Mouse (Mus musculus): ENCODE results near the gene Zfp52. TPM values are rescaled to one million over a fixed set of nuclear protein-coding genes. Genes with fewer than 3 reads are reported as not detected.

The Zfp52 gene
- 17.9 and 29.4 TPM in 2 replicates for polyA plus RNA-seq (2011; ENCODE audit: insufficient read length, low read depth, missing spikeins)

DNA sequence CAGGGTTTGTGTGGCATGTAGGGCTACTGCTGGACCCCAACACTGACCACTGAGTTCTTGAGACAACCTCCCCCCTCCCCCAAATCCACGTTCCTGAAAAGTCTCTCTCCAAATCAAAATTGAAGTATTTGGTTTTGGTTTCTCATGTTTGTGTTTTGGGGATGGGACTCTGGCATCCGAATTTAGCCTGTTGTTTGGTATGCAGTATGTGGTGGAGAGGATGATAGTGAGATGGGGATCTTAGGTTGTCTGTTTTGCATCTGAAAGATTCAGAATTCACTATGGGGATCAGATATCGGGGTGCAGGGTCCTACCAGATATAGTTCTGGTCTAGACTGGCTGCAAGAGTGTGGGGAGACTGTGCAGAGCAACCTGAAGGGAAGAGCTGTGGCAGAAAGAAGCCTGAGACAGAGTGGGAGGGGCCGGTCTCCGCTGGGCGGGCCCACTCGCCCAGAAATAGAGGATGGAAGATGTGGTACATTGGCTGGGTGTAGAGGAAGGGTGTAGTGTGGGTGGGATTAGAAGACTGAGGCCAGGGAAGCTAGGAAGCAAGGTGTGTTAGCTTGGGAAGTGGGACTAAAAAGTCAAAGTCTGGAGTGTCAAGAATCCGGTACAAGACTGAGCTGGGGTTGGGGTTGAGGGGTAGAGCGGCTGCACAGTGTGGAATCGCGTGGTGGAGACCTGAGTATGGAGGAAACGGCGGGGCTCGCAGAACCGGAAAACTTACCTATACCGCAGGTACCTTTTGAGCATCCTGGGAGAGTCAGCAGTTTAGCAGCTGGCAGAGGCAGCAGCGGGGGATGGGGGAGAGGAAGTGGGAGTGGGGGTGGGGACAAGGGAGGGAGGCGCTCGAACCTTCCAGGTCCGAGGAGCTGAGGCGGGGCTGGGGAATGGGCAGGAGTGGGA lies at the start of gene Zfp52:
Gene Zfp52, plus strand, starts transcription at position 444 of the 906 bp plus-strand sequence.
- TF ChIP-seq CTCF (IDR thresholded peaks at IDR 0.05; ENCODE audit: borderline replicate concordance, insufficient read depth, low read length) (no peak), POLR2A (IDR thresholded peaks at IDR 0.05; ENCODE audit: low read depth, low read length) (peak; percentile 80)
- peak within 1 kb of the TSS; percentile 84 for H3K4me3 ChIP-seq (ENCODE audit: insufficient read depth, low read length)
- peak within 1 kb of the TSS; percentile 87 for H3K27ac ChIP-seq (ENCODE audit: insufficient read depth, low read length)
- peaks cover 6% of the 10 kb centered on the region for H3K4me1 ChIP-seq (ENCODE audit: control insufficient read depth, insufficient read depth, low read length)

- peak within 1 kb of the TSS; percentile 6; the same call in 1 of the 2 replicates for H3K27ac ChIP-seq (ENCODE audit: insufficient read depth, low read length)
- peak within 1 kb of the TSS; percentile 82 for H3K4me3 ChIP-seq (ENCODE audit: insufficient read depth, low read length)
- TF ChIP-seq POLR2A (IDR thresholded peaks at IDR 0.05; ENCODE audit: low read depth, low read length) (peak; percentile 90), CTCF (IDR thresholded peaks at IDR 0.05; ENCODE audit: borderline replicate concordance, insufficient read depth, low read length) (no peak)
- no peaks in the 10 kb centered on the region for H3K4me1 ChIP-seq (ENCODE audit: control insufficient read depth, insufficient read depth, low read length)
These were observed 46.4 kb upstream of the Zfp52 start, which contains the start of gene Zfp53 for GRCm38 (mm10) chr17:21488760-21489499. Gene Zfp53 (plus strand): TSS chr17:21488998.

- Histone ChIP-seq H3K4me1 (ENCODE audit: control insufficient read depth, insufficient read depth, low read length) (no peaks in the 10 kb centered on the region), H3K4me3 (ENCODE audit: insufficient read depth, low read length) (peak overlapping the region; percentile 82), H3K27ac (ENCODE audit: insufficient read depth, low read length) (peak overlapping the region; percentile 6; the same call in 1 of the 2 replicates)
- TF ChIP-seq POLR2A (IDR thresholded peaks at IDR 0.05; ENCODE audit: low read depth, low read length), result 0 out of 2 replicates have a peak, but pooled peaks have one; percentile 18
- TF ChIP-seq CTCF (IDR thresholded peaks at IDR 0.05; ENCODE audit: borderline replicate concordance, insufficient read depth, low read length), result no peak
These were observed 45.8 kb upstream of the Zfp52 start for GRCm38 (mm10) chr17:21489500-21490001.

- TF ChIP-seq CTCF (IDR thresholded peaks at IDR 0.05; ENCODE audit: borderline replicate concordance, insufficient read depth, low read length) (no peak), POLR2A (IDR thresholded peaks at IDR 0.05; ENCODE audit: low read depth, low read length) (no peak)
- H3K4me3 ChIP-seq (ENCODE audit: insufficient read depth, low read length), result no peak overlapping the region
These were observed 34.0 kb upstream of the Zfp52 start for GRCm38 (mm10) chr17:21501365-21501764.

GRCm38 (mm10) chr17:21504524-21504923 lies 30.8 kb upstream of the Zfp52 start:
- TF ChIP-seq CTCF (IDR thresholded peaks at IDR 0.05; ENCODE audit: borderline replicate concordance, insufficient read depth, low read length) (no peak), POLR2A (IDR thresholded peaks at IDR 0.05; ENCODE audit: low read depth, low read length) (no peak)
- Histone ChIP-seq H3K4me1 (ENCODE audit: control insufficient read depth, insufficient read depth, low read length) (no peaks in the 10 kb centered on the region), H3K4me3 (ENCODE audit: insufficient read depth, low read length) (no peak overlapping the region), H3K27ac (ENCODE audit: insufficient read depth, low read length) (no peak overlapping the region)

More at GRCm38 (mm10) chr17:21501365-21501764, 34.0 kb upstream of the Zfp52 start:
- no peak overlapping the region for H3K27ac ChIP-seq (ENCODE audit: insufficient read depth, low read length)
- H3K4me1 ChIP-seq (ENCODE audit: control insufficient read depth, insufficient read depth, low read length), result no peaks in the 10 kb centered on the region

DNA sequence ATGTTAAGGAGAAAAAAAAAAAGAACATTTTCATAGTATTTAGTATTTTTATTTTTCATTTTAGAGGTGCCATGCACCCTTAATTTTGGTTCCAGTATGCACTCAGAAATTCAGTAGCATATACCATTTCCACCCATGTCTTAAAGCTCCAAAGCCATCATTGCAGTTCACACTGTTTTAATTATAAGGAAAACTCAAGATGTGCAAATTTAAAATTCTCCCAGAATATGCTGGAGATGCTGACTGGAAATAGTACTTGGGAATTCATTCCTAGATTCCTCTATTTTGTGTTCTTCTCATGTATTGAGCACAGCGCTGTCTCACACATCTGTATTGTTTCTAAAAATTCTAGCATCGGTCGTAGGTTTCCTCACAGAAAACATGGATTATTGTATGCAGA lies 29.1 kb upstream of the Zfp52 start:
- Histone ChIP-seq H3K27ac (ENCODE audit: insufficient read depth, low read length) (no peak overlapping the region), H3K4me1 (ENCODE audit: control insufficient read depth, insufficient read depth, low read length) (no peaks in the 10 kb centered on the region), H3K4me3 (ENCODE audit: insufficient read depth, low read length) (no peak overlapping the region)
- no peak for TF ChIP-seq CTCF (IDR thresholded peaks at IDR 0.05; ENCODE audit: borderline replicate concordance, insufficient read depth, low read length)
- TF ChIP-seq POLR2A (IDR thresholded peaks at IDR 0.05; ENCODE audit: low read depth, low read length), result no peak

DNA sequence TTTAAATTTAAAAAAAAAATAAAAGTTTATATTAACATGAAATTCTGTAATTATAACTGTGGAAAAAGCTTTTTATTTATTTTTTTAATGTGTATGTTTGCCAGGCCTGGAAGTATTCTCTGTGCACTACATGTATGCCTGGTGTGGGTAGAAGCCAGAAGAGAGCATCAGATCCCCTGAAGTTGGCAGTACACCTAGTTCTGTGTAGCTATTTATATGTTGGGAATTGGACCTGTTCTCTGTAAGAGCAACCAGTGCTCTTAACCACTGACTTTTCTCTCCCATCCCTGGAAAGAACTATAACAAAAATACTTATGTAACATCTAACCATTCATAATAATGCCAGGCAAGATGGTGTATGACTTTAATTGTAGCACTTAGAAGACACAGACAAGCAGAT lies 25.6 kb upstream of the Zfp52 start:
- TF ChIP-seq CTCF (IDR thresholded peaks at IDR 0.05; ENCODE audit: borderline replicate concordance, insufficient read depth, low read length) (no peak), POLR2A (IDR thresholded peaks at IDR 0.05; ENCODE audit: low read depth, low read length) (no peak)
- Histone ChIP-seq H3K27ac (ENCODE audit: insufficient read depth, low read length) (no peak overlapping the region), H3K4me3 (ENCODE audit: insufficient read depth, low read length) (no peak overlapping the region), H3K4me1 (ENCODE audit: control insufficient read depth, insufficient read depth, low read length) (no peaks in the 10 kb centered on the region)

DNA sequence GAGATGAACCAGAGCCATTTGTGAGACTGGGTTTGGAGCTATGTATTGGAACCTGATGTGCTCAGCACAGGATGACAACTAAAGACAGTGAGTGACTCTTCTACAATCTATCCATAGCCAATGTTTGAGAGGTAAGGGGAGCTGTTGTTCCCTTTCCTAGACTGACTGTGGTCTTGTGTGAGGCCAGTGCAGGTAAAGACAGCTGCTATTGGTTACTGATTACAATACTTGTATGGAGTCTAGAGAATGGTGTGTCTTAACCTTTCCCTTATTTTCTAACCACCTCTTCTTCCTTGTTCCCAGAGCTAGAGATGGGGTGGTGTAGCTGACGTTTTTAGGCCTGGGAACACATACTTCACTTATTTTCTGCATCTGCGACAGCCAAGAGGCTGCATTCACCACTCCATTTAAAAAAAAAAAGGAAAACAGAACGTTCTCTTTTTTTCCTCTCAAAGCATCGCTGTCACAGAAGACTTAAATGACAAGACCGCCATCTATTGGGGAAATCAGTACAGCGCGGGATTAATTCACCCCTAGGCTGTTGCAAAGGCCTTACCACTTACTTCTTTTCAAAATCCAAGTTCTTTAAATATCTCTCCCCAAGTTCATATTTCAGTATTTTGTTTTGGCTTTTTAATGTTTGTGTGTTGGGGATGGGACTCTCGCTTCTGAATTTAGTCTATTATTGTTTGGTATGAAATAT lies 19.8 kb upstream of the Zfp52 start:
- no peak for TF ChIP-seq POLR2A (IDR thresholded peaks at IDR 0.05; ENCODE audit: low read depth, low read length)
- no peak for TF ChIP-seq CTCF (IDR thresholded peaks at IDR 0.05; ENCODE audit: borderline replicate concordance, insufficient read depth, low read length)
- Histone ChIP-seq H3K4me1 (ENCODE audit: control insufficient read depth, insufficient read depth, low read length) (peaks cover 4% of the 10 kb centered on the region), H3K4me3 (ENCODE audit: insufficient read depth, low read length) (no peak overlapping the region), H3K27ac (ENCODE audit: insufficient read depth, low read length) (peak overlapping the region; percentile 99)

All from embryonic fibroblast, embryonic 13.5 days (primary cell).